Mouse (Mus musculus) heart, postnatal 36 days (tissue): ENCODE results near the gene Aen. TPM values are rescaled to one million over a fixed set of nuclear protein-coding genes. Genes with fewer than 3 reads are reported as not detected.

Source experiments
- DNase-seq, 2 experiments: peaks; one replicate each; pipeline ENCODE4 v3.0.0; 2021 to 2022
- intact Hi-C: fragments of 180-260 bp; cut with DNase I; formaldehyde crosslinking; loops from one replicate; pipeline ENCODE4 v1.15.1; 2025
- microRNA-seq, 2 experiments: library from miRNA; unstranded; fragments of <30 nt; microRNA quantifications; one replicate each; pipeline ENCODE4 v1.2.0; 2021; ENCODE audit warnings: borderline number of aligned reads in 2 of 2
- total RNA-seq, 2 experiments: library from RNA; stranded (reverse); gene quantifications; 2 replicates each; pipeline ENCODE4 v1.2.3; 2021

Gene Aen
- total RNA-seq, 2 experiments from 2014 or later, result 35.2 to 35.3 TPM

- no peak for DNase-seq
- intact Hi-C loops, result loop anchor here (5.0 kb wide), 1 partner anchor 426 kb away; no protein-coding TSS in a partner anchor
Observed at GRCm38 (mm10) chr7:78926156-78926555, 30.5 kb downstream of the Aen start.

- intact Hi-C loops, result loop anchor here (5.0 kb wide), 1 partner anchor 425 kb away; no protein-coding TSS in a partner anchor
Observed at GRCm38 (mm10) chr7:78927266-78927665, 31.6 kb downstream of the Aen start.

GRCm38 (mm10) chr7:78938957-78939602 lies 43.4 kb downstream of the Aen start:
- DNase-seq, result no peak
- intact Hi-C loops, result no loop called here

More at GRCm38 (mm10) chr7:78927266-78927665, 31.6 kb downstream of the Aen start:
- DNase-seq, result no peak

- intact Hi-C loops, result no loop called here
- DNase-seq, result no peak
Observed at GRCm38 (mm10) chr7:78940971-78941370, 45.3 kb downstream of the Aen start.

- DNase-seq, result no peak
- intact Hi-C loops, result no loop called here
Observed at GRCm38 (mm10) chr7:78942544-78942943, 46.9 kb downstream of the Aen start.

GRCm38 (mm10) chr7:78953886-78954572 lies 58.4 kb downstream of the Aen start:
- no peak for DNase-seq
- intact Hi-C loops, result no loop called here

GRCm38 (mm10) chr7:78954619-78955018 lies 59.0 kb downstream of the Aen start:
- intact Hi-C loops, result no loop called here
- no peak for DNase-seq

GRCm38 (mm10) chr7:78955086-78955485 lies 59.4 kb downstream of the Aen start:
- DNase-seq, result no peak
- intact Hi-C loops, result no loop called here

GRCm38 (mm10) chr7:78958499-78959073 lies 62.9 kb downstream of the Aen start:
- intact Hi-C loops, result no loop called here
- no peak for DNase-seq

Small RNA genes lying within 50 kb of the gene (microRNA-seq; reads per million reads assigned to microRNA genes)
- gene Mir7-2, result 2.0 to 2.9 reads per million in 2 experiments

Other genes starting within 250 kb of the Aen start
- gene Ntrk3, start 157.8 kb upstream of the Aen start, total RNA-seq, result 1 to 10 TPM; 1.4 to 3.3 TPM
- 10 to 100 TPM; 45.4 to 46.9 TPM for gene Mrps11, start 112.7 kb upstream of the Aen start, total RNA-seq
- gene Mrpl46, start 112.3 kb upstream of the Aen start, total RNA-seq, result 10 to 100 TPM; 50.3 to 57.4 TPM
- 10 to 100 TPM; 12.1 to 14.4 TPM for gene Det1, start 48.6 kb upstream of the Aen start, total RNA-seq
- gene Isg20, start 17.6 kb downstream of the Aen start, total RNA-seq, result 1 to 10 TPM; 8.6 to 9.5 TPM
- under 1 TPM; 0.14 to 0.19 TPM for gene Acan, start 157.6 kb downstream of the Aen start, total RNA-seq
- under 1 TPM in 1 of 2 experiments, not detected in 1; 0.33 TPM for gene Hapln3, start 235.2 kb downstream of the Aen start, total RNA-seq